Mouse (Mus musculus) cerebral cortex, adult 2 months (tissue): ENCODE data around the gene Nrcam.

Source experiments
- WGBS: fragments of 180-500 bp; shearing (Covaris S2); methylation state at CpG from one replicate; pipeline ENCODE4 v1.1.7; 2018; 5-methylcytosine and 5-hydroxymethylcytosine counted together

Nrcam gene

DNA sequence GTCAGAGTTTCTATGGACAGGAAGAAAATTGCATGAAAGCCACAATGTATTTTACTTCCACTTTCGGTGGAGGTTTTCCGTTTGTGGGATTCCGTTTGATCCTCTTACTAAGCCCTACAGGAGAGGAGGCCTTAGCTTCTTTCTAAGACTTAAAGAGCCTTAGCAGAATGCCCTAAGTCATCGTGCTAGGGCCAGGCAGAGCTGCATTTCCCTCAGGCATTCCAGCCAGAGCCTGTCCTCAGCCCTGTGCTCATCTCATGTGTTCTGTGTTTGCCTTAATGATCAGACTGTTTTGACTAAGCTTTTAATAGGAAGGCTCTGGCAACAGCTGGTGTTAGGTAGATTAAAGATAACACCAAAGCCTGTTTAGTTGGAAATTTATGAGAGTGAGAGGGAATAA, 111.5 kb downstream of the Nrcam start:
- WGBS, result 45% methylated on average over 4 of the region's 4 CpGs

- 44% methylated on average over 6 of the region's 6 CpGs for WGBS
Measured at GRCm38 (mm10) chr12:44450930-44451329, 122.2 kb downstream of the Nrcam start.

DNA sequence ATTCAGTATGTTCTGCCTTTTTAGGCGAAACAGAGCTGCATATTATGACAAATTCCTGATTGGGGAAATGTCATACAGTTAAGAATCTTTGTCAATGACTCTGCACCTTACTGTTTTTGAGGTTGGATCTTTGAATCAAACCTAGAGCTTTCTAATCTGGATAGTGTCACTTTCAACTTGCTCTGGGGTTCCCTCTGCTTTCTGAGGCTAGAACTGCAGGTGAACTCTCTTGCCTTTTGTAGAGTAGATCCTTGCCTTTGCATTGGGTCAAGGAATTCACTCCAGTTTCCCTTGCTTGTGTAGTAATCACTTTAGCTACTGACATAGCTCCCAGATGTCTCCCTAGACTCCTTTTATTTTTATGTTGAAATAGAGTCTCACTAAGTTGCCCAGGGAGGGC, 123.1 kb downstream of the Nrcam start:
- 54% methylated on average over 1 of the region's 1 CpGs for WGBS

DNA sequence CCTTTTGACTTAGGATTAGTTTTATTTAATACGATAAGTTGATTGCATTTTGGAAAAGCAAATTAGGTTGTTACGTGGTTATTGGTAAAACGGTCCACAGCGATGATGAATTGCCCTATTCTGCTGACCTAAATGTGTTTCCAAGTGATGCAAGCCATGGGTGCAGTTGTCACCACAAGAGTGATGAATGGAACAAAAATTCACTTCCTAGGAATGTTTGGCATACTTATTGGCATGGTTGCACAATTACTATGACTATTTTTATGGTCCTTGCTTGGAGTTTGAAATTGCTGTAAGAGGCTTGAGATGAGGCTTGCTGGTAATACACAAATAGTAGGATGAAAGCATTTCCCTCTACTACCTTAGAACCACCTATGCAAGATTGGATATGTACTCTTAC, 125.1 kb downstream of the Nrcam start:
- WGBS, result 92% methylated on average over 4 of the region's 4 CpGs

- WGBS, result 32% methylated on average over 4 of the region's 4 CpGs
Measured at GRCm38 (mm10) chr12:44457961-44458360, 129.3 kb downstream of the Nrcam start.

DNA sequence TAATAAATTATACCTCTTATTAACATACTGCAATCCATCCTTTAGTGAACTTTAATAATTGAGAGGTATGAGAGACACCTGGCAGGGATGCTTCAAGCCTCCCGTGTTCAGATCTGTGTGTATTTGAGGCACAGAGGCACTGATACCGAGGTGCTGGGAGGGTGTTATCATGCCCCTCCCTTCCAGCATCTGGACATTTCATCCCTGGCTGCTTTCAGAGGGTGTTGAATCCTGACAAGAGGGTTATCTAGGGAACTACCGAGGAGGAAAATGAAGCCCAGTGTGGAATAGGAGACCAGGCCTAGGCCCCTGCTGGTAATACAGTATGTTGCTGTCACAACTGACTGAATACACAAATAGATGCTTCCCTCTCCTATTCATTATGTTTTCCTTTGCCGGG, 133.8 kb downstream of the Nrcam start:
- WGBS, result 30% methylated on average over 4 of the region's 4 CpGs

DNA sequence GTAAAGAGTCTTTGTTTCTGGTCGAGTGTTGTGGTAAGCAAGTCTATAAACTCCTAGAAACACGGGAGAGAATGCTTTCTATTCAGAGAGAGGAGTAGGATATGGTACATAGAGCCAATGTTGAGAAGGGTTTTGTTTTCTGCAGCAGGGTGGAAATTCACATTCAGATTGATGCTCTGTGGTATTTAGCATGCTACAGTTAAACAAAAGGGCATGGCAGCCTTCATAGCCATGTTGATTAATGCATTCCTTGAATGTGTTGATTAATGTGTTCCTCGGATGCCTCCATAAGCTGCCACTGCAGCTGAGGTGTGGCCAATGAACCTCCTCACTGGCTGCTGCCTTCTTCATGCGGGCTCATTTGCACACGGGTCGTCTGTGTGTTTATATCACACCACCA, 134.3 kb downstream of the Nrcam start:
- 36% methylated on average over 6 of the region's 6 CpGs for WGBS

DNA sequence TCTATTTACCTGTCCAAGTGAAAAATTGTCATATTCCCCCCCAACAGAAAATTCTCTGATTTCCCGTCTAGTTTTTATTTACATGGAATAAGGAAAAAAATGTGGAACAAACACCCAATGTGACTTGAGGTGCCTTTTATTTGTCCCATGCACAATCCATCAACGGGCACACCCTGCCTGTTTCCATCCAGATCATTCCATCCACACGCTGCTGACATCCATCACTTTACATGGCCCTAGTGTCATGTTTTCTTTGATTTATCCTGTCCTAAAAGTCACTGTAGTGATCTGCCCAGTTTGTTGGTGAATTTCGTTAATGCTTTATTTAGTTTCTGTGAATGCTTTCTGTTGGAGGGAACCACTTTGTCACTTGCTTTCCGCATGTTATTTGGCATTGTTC, 142.4 kb downstream of the Nrcam start:
- WGBS, result 80% methylated on average over 5 of the region's 5 CpGs

DNA sequence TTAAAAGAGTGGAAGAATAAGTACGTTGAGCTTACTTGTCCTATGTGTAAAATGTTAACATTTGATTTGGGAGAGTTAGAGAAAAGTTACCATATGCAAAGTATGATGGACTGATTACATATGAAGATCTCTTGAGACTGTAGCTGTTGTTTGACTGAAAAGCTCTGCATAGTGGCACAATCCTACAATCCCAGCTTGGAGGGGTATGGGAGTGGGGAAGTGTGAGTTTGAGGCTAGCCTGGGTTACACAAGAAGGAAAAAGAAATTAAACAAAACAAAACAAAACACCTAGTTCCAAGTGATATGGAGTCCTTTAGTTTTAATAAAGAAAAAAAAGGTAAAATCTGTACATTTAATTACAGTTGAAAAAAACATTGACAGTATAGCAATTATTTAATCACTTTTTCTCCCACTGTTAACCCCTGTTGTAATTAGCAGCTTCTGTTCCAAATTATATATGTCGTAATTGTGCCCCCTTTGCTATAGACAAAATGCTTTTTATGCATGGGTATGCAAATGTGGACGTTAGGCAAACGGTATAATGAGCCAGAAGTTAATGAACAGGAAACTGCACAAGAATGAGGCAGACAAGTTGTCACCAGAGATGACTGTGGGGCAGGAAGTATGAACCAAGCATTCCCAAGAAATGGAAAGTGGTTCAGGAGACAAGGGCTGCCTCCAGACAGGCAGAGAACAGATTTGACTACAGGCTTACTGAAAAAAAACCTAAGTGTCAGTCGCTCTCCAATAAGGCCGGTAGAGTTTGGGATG, 150.8 kb downstream of the Nrcam start:
- 47% methylated on average over 6 of the region's 6 CpGs for WGBS

DNA sequence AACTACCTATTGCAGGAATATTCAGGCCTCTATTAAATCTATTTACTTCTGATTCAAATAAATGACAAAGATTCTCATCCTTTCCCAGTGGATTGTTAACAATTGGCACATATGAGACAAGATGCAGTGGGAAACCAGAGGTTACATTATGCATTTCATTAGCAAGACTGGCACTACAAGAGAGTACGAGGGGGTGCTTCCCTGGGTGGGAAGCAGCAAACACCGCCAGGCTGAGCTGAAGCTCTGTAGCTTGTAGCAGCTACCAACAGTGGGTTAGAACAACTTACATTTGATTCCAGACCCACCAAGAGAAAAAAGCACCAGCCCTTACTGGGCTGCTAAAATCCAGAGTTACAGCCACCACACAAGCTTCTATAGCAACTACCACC, 151.3 kb downstream of the Nrcam start:
- WGBS, result 52% methylated on average over 2 of the region's 2 CpGs

- 71% methylated on average over 3 of the region's 3 CpGs for WGBS
Measured at GRCm38 (mm10) chr12:44481415-44481814, 152.7 kb downstream of the Nrcam start.

DNA sequence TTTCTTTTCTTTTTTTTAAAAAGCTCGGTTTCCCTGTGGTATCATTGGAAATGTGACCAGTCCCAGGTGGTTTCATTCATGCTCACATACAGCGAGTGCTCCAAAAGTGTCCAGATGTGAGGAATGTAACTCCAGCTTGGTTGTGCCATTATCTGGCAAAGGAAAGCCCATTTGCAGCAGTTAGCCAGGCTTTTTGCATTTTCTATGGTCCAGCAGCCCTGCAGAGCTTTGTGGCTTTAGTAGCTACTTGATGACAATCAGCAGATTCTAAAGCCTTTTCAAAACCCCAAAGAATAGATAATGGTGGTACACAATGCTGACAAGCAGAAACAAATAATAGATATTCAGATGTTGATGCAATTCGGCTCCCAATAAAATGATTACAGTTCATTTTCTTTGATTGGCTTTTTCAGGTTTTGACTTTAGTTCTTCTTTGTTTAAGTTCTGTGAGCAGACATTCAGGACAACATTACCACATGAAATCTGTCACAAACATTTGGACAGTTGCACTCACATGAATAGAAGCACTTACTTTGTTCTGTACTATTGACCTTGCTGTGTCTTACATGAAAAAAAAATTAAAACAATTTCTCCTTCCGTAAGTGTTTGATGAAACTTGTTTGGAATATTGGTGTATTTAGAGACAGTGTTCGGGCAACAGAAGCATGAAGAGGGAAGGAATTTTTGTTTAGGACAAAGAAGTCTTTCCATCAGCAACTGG, 164.2 kb downstream of the Nrcam start:
- 54% methylated on average over 5 of the region's 5 CpGs for WGBS

GRCm38 (mm10) chr12:44497762-44498161, 169.1 kb downstream of the Nrcam start:
- WGBS, result 57% methylated on average over 2 of the region's 2 CpGs

- WGBS, result 23% methylated on average over 5 of the region's 5 CpGs
Measured at GRCm38 (mm10) chr12:44498872-44499271, 170.2 kb downstream of the Nrcam start.

DNA sequence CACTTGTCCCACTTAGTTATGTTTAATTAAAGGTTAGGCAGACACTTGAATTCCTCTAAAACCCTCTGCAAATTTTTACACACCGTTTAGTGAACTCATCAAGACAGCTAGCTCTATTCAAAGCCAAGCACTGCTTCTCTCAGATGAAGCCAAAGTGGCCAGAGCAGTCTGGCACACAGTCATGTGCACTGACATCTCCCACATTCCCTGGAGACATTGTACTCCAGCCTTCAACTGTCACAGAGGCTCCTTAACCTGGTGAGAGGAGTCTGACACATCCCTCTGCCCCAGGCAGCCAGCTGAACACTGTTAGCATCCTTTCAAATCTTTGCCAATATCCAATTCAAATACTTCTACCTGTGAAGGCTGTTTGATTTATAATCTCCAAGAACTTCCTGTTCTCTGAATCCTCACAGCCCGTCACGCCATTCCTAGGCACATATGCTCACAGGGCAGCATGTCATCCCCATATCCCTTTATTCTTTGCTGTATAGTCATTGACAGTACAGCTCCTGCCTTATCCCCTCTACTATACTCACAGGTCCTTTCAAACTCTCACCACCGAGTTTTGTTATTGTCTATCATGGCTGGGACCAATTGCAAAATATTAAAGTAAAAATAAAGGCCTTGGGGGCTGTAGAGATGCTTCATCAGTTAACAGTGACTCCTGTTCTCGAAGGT, 173.3 kb downstream of the Nrcam start:
- 61% methylated on average over 5 of the region's 5 CpGs for WGBS

GRCm38 (mm10) chr12:44503737-44504136, 175.1 kb downstream of the Nrcam start:
- WGBS, result 72% methylated on average over 4 of the region's 4 CpGs

DNA sequence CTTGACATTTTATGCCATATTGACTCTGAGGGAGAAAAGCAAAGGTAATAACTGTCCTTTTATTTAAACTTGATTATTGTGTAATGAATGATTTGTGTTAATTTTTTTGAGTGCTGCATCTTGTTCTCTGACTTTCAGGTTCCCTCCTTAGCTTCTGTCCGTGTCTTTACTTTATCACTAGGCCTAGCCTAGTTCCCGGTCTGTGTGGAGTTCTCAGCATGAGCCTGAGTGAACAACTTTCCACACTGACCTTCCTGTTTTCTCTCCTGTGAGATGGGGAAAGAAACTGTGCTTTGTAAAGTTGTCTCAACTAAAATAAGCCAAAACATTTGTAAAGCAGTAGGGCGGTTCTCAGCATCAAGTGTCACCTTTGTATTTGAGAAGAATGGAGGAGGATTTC, 179.9 kb downstream of the Nrcam start:
- 77% methylated on average over 3 of the region's 3 CpGs for WGBS

DNA sequence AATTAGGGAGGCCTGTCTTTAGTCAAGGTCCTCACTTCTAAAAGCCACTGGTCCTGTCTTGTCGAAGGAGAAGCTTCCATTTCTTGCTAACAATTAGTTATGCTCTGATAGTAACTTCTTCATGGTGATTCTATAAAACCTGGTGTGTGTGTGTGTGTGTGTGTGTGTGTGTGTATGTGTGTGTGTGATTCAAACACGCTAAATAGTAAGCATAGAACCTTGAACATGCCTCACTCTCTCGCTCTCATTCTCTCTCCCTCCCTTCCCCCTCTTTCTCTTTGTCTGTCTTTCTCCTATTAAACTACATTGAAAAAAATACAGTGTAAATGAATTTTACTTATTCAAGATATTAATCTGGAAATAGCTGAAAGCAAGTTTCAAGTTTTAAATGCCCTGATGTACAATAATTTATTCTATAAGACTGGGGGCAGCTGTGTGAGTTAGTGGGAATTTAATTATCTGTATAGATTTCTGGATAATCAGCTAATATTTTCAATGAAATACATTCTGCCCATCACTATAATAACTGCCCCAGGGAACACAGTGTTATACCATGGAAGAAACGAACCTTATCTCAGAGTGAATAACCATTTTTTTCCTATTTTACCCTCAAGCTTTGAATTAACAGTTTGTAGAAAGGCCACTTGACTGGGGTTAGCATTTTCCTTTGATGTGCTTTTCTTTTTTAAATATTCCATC, 180.9 kb downstream of the Nrcam start:
- WGBS, result 76% methylated on average over 4 of the region's 4 CpGs

DNA sequence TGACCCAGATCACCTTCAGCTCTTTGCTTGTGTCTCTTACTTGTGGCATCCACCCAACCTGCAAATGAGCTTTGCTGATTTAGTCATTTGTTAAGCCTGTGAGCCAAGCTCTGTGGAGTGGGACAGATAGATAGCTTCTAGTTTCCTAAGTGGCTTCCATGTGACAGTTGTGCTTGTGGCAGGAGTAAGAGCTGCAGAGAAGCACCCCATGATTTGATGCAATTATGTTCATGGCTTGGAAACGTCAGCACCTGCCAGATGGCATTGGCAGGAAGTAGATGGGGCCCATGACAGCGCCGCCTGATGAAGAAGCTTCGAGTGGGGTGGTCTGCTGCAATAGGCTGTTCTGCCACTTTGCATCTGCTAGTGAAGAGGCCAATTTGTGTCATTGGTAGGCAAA, 186.4 kb downstream of the Nrcam start:
- 41% methylated on average over 4 of the region's 4 CpGs for WGBS

DNA sequence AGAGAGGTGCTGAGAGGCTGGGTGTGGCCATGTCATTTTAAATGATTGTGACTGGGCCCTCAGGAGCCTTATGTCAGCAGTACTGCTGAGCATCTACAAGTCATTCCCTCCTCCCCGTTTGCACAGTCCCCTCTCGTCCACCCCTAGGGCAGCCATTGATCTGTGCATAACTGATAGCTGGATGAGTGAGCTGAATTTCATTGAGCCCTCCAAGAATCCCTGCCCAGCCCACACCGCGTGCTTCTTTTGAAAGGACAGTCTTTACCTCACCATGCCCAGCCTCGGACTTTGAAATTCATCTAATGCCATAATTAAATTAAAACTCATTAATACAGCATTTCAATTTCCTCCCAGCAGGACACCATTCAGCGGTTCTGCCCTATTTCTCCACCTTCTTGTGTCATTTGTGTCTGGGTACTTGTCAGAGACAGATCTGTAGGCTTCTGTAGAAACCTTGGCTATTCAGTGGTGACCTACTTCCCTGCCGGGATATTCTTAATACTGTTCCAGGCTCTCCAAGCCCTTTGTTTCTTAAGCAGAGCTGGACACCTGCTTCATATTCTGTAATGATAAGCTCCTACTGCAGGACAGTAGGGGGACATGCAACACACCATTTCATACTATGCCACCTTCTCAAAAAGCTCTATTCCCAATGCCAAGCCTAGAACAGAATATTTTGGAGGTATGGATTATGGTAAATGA, 190.9 kb downstream of the Nrcam start:
- WGBS, result 35% methylated on average over 7 of the region's 7 CpGs

DNA sequence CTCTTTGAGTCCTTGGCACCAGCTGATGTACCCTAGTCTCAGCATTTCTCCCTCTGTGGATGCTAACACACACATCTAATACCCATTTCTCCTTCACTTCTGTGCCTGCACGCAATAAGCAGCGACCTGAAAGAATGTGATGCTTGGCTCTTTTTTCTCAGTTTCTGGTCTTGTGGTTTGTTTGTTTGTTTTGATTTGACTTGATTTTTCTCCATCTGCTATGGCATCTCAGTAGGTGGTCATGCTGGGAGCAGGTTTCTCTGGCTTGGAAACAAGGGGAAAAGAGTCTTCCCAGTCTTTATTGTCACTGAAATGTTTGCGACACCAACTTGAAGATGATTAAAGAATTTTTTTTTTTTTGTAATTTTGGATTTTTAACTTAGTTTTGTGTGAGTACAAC, 192.8 kb downstream of the Nrcam start:
- 73% methylated on average over 3 of the region's 3 CpGs for WGBS
